Mouse (Mus musculus) ovary, postnatal 10 days (tissue): ENCODE data around the gene Pcsk1n.
A peak's percentile ranks its signal among the peaks of the same experiment; 100 is the strongest.

Experiments
- DNase-seq: peaks from one replicate; pipeline ENCODE4 v3.0.0; 2022; ENCODE audit warnings: low spot score

Gene Pcsk1n

GRCm38 (mm10) chrX:7947108-7947899 lies 27.7 kb downstream of the Pcsk1n start, which contains the start of gene Hdac6:
Gene Hdac6 (minus strand): TSS chrX:7947889.
- DNase-seq = no peak

DNA sequence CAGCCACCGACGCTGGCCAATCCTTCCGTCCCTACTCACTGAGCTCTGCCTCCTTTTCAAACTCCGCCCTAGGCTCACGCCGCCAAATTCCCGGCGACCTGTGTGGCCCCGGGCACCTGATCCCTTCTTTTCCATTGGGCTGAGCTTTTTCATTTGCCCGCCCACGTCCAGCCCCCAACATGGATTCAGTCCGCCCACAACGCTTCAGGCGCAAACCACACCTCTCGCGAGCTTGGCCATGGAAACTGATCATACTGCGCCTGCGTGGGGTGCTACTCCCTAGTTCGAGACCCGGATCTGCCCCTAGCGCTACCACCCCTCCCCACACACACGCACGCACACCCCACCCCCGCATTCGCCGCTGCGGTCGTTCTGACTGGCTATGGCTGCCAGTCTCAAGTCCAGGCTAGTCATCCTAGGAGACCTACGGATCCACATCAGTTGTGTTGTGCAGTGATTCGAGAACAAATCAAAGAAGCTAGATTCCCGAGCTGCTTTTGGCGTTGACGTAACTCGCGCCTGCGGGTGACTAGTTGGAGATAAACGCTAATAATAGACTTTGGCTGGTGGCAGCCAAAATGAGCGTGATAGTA lies 28.4 kb downstream of the Pcsk1n start:
- peak; percentile 66 for DNase-seq

- no peak for DNase-seq
Observed at GRCm38 (mm10) chrX:7950091-7950490, 30.5 kb downstream of the Pcsk1n start.

DNA sequence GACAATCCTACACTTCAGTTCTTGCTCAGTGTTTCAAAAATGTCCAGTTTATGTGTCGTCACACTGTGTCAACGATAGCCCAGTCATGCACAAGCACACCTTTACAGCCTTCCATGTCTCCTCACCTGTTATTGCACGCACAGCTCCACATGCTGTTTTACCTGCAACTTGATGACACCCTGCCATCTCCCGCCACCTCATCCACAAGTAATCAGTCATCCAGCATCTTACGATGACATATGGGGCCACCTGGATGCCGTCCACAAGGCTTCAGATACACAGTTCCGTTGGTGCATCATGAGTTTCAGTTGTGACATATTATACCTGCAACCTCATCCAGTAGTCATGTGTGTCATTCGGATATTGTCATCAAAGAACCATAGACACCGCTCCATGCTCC lies 39.2 kb downstream of the Pcsk1n start:
- no peak for DNase-seq

GRCm38 (mm10) chrX:7963829-7964626 lies 44.4 kb downstream of the Pcsk1n start:
- DNase-seq = no peak

DNA sequence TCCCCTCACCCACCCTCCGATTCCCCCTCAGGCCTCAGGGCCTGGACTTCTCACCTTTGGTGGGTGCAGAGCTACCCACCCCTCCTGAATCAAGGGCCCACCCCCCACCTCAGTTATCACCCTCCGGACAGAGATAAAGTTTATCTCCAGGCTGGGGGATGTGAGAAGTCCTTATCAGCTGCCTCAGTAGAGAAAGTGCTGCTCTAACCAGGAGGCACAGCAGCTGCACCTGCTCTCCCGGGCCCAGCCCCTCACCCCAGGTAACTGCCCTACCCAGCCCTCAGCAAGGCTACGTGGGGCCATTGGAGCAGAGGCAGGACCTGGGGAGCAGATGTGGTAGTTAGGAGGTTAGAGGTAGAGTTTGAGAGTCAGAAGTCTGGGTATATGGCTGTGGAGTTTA lies 46.5 kb downstream of the Pcsk1n start:
- DNase-seq = no peak

DNA sequence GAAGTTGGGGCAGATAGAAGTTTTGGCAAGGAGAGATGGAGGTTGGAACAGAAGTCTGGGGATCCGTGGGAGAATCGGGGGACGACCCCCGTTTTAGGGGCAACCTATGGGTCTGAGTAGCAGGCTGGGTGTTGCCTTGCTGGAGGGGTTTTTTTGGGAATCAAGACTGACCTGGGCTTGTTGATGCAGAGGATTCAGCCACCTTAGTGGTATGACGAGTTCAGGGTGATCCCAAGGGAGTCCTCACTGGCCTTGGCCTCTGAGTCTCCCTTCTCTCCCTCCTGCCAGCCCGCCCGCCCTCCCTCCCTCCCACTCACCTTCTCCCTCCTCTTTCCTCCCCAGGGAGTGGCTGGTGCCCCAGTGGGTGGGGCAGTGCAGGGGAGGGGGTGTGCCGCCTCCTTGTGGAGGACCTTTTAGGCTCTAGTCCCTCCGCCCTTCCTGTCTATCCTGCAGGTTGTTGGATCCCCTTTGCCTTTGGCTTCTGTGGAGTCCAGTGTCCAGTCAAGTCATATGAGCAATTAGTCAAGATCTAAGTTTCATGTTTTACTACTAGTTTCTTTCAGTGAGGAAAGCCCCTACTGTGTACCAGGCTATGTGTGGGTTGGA lies 48.1 kb downstream of the Pcsk1n start:
- no peak for DNase-seq

GRCm38 (mm10) chrX:7968226-7968625 lies 48.6 kb downstream of the Pcsk1n start:
- no peak for DNase-seq

DNA sequence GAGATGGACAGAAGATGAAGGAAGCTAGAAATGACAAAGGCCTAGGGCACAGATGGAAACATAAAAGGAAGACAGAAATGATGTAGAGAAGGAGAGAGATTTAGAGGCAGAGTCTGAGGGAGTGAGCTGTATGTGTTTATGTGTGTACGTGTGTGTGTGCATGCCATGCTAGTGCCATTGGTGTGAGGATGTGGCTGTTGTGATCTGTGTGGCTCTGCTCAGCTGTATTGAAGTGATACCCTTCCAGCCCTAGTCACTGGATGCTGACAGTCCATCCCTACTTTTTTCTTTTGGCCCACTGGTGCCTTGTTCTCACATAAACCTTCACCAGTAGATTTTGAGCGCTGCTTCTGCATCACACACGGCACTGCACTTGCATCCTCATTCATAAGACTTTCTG lies 49.3 kb downstream of the Pcsk1n start:
- DNase-seq = no peak

GRCm38 (mm10) chrX:7971292-7971691 lies 51.7 kb downstream of the Pcsk1n start:
- no peak for DNase-seq
